Mouse (Mus musculus) midbrain, embryonic 11.5 days (tissue): ENCODE measurements at regions not wholly inside any gene's neighbourhood (a gene's known extent, or its start where the extent isn't known, plus 50 kb on each side); places are given as distances from the start of the nearest gene placed in this dataset.

ENCODE experiments used
- ATAC-seq: fragments of 200-750 bp; cut with Nextera tagmentation; 2 replicates; pipeline ENCODE4 v1.8.0; 2017; ENCODE audit warnings: moderate TSS enrichment, moderate library complexity; ENCODE audit not compliant: low FRiP score
- DNase-seq: peaks from one replicate; pipeline ENCODE4 v3.0.0; 2015; ENCODE audit warnings: low spot score; ENCODE audit errors: missing footprints
- H3K27ac ChIP-seq: fragments of 300-500 bp; sonication (generic); 2 replicates; pipeline ENCODE4 v1.5.1; 2014; ENCODE audit warnings: low read depth, low read length
- H3K27me3 ChIP-seq: fragments of 300-500 bp; sonication (generic); 2 replicates; pipeline ENCODE4 v1.6.1; 2014; ENCODE audit warnings: mild to moderate bottlenecking, low read length, moderate library complexity, mixed read lengths; ENCODE audit not compliant: control insufficient read depth, insufficient read depth
- H3K36me3 ChIP-seq: fragments of 300-500 bp; sonication (generic); 2 replicates; pipeline ENCODE4 v1.6.1; 2014; ENCODE audit warnings: mild to moderate bottlenecking, low read length, moderate library complexity, mixed read lengths; ENCODE audit not compliant: control insufficient read depth, insufficient read depth
- H3K4me1 ChIP-seq: fragments of 300-500 bp; sonication (generic); 2 replicates; pipeline ENCODE4 v1.6.1; 2014; ENCODE audit warnings: low read length; ENCODE audit not compliant: control insufficient read depth, insufficient read depth
- H3K4me2 ChIP-seq: fragments of 300-500 bp; sonication (generic); 2 replicates; pipeline ENCODE4 v1.6.1; 2014; ENCODE audit warnings: mild to moderate bottlenecking, moderate library complexity
- H3K4me3 ChIP-seq: fragments of 300-500 bp; sonication (generic); 2 replicates; pipeline ENCODE4 v1.5.1; 2014; ENCODE audit warnings: low read depth, low read length
- H3K9ac ChIP-seq: fragments of 300-500 bp; sonication (generic); 2 replicates; pipeline ENCODE4 v1.6.1; 2014; ENCODE audit warnings: low read length
- H3K9me3 ChIP-seq: fragments of 300-500 bp; sonication (generic); 2 replicates; pipeline ENCODE4 v1.6.1; 2016; ENCODE audit warnings: low read length; ENCODE audit not compliant: control insufficient read depth
- WGBS: fragments of 180-500 bp; shearing (Covaris S2); extraction: QIAGEN DNeasy Blood & Tissue Kit; methylation state at CpG from one replicate; pipeline ENCODE4 v1.1.7; 2014; 5-methylcytosine and 5-hydroxymethylcytosine counted together

DNA sequence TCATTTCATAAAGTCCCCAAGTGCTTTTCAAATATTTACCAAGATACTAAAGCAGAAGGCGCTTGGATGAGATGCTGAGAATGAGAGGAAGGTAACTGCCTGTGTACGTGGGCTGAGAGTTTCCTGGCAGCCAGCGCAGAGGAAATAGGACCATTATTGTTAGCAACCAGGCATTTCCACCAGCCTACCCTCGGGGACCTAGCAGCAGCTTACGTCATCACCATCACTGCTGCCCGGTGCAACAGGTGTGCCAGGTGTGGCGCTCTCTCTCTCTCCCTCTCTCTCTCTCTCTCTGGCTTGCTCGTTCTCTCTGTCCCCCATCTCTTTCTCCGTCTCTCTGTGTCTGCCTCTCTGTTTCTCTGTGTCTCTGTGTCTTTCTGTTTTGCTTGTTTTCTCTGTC lies 55.1 kb upstream of the Fam222a start:
- no peak for ATAC-seq
- peak; percentile 67 for DNase-seq
- Histone ChIP-seq H3K4me1 (peaks cover 8% of the 10 kb centered on the region), H3K9me3 (no peaks in the 10 kb centered on the region), H3K27me3 (0 out of 2 replicates have a peak, but pooled peaks cover 3% of the 10 kb centered on the region), H3K36me3 (no peaks in the 10 kb centered on the region), H3K27ac (no peak overlapping the region), H3K4me2 (no peak overlapping the region), H3K9ac (no peak overlapping the region), H3K4me3 (no peak overlapping the region)
- WGBS, result 40% methylated on average over 9 of the region's 9 CpGs

GRCm38 (mm10) chr5:114513911-114514457 lies 53.8 kb upstream of the Fam222a start:
- Histone ChIP-seq H3K4me3 (no peak overlapping the region; the same call in 1 of the 2 replicates), H3K4me1 (peaks cover 8% of the 10 kb centered on the region), H3K27me3 (0 out of 2 replicates have a peak, but pooled peaks cover 3% of the 10 kb centered on the region), H3K36me3 (no peaks in the 10 kb centered on the region), H3K9me3 (no peaks in the 10 kb centered on the region), H3K4me2 (peak overlapping the region; percentile 14), H3K9ac (peak overlapping the region; percentile 1; the same call in 1 of the 2 replicates), H3K27ac (no peak overlapping the region)
- WGBS, result 14% methylated on average over 10 of the region's 10 CpGs
- ATAC-seq, result no peak
- peak; percentile 83 for DNase-seq

GRCm38 (mm10) chr5:114517010-114517409 lies 50.8 kb upstream of the Fam222a start:
- Histone ChIP-seq H3K9ac (no peak overlapping the region), H3K4me3 (no peak overlapping the region), H3K4me1 (peaks cover 8% of the 10 kb centered on the region), H3K9me3 (no peaks in the 10 kb centered on the region), H3K27me3 (0 out of 2 replicates have a peak, but pooled peaks cover 3% of the 10 kb centered on the region), H3K36me3 (no peaks in the 10 kb centered on the region), H3K27ac (no peak overlapping the region), H3K4me2 (no peak overlapping the region)
- ATAC-seq (no peak), DNase-seq (no peak)
- WGBS, result 81% methylated on average over 4 of the region's 4 CpGs

DNA sequence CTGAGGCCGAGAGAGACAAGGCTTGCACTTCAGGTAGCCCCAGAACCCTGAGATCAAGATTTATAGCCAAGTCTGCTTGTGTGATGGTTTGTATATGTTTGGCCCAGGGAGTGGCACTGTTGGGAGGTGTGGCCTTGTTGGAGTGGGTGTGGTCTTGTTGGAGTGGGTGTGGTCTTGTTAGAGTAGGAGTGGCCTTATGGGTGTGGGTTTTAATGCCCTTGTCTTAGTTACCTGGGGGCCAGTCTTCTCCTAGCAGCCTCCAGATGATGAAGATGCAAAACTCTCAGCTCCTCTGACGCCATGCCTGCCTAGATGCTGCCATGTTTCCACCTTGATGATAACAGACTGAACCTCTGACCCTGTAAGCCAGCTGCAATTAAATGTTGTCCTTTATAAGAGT lies 49.8 kb upstream of the Fam222a start:
- Histone ChIP-seq H3K4me1 (peaks cover 8% of the 10 kb centered on the region), H3K4me2 (no peak overlapping the region), H3K9ac (no peak overlapping the region), H3K9me3 (no peaks in the 10 kb centered on the region), H3K27me3 (0 out of 2 replicates have a peak, but pooled peaks cover 3% of the 10 kb centered on the region), H3K4me3 (no peak overlapping the region), H3K27ac (no peak overlapping the region), H3K36me3 (no peaks in the 10 kb centered on the region)
- no peak for DNase-seq
- no peak for ATAC-seq
- 95% methylated on average over 2 of the region's 2 CpGs for WGBS
